Mouse (Mus musculus): ENCODE data around the gene Ssty1.
"Not testable (repeated sequence)": the region's sequence is repeated elsewhere in the genome, so short reads cannot be mapped to it uniquely, and the experiment has no call there.

The Ssty1 gene

GRCm38 (mm10) chrY:18088816-18089215, at the start of gene Ssty1:
Gene Ssty1 (plus strand): TSS chrY:18089116.
- not testable (repeated sequence) for DNase-seq (ENCODE audit: low spot score)

GRCm38 (mm10) chrY:18061712-18062111, 27.2 kb upstream of the Ssty1 start, which contains the start of gene Gm21764:
Gene Gm21764 (minus strand): TSS chrY:18061812.
- DNase-seq (ENCODE audit: low spot score) = not testable (repeated sequence)
